Mouse (Mus musculus) bone marrow macrophage, adult 2 months (primary cell): ENCODE measurements at regions not wholly inside any gene's neighbourhood (a gene's known extent, or its start where the extent isn't known, plus 50 kb on each side); places are given as distances from the start of the nearest gene placed in this dataset.

ENCODE experiments used
- CTCF ChIP-seq: IDR thresholded peaks from 2 replicates; pipeline ENCODE4 v1.5.1; 2012; ENCODE audit warnings: low read depth, mild to moderate bottlenecking, low read length, moderate library complexity
- POLR2A ChIP-seq: IDR thresholded peaks from 2 replicates; pipeline ENCODE4 v1.6.1; 2012; ENCODE audit warnings: mild to moderate bottlenecking, low read depth, low read length, borderline replicate concordance

DNA sequence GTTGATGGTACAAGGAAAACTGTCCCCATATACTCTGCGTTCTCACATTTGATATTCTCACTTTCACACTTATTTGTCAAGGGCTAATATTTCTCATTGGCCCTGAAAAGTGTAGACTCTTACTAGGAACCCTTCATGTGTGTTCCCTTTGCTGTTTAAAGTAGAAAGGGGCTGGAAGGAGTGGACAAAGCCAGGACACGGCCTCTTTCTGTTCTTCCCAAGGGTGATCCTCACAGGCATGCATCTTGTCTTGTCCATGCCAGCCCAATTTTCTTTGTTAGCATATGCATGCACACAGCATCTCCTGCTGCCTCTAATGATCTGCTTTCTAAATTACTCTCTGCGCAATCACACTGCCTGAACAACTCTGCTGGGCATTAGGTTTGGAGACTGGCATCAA, 451.8 kb downstream of the Lmo4 start:
- TF ChIP-seq POLR2A (no peak), CTCF (no peak)
